Mouse (Mus musculus): Measurements from ENCODE around the gene Vmn1r126.
"Not testable (repeated sequence)": the region's sequence is repeated elsewhere in the genome, so short reads cannot be mapped to it uniquely, and the experiment has no call there.

Gene Vmn1r126

GRCm38 (mm10) chr7:21301367-21301766, at the start of gene Vmn1r126:
Gene Vmn1r126, minus strand, starts transcription at chr7:21301467.
- not testable (repeated sequence) for DNase-seq (ENCODE audit: low read depth in 1 of 2, low spot score in 2 of 2)

GRCm38 (mm10) chr7:21349073-21349472, 47.8 kb upstream of the Vmn1r126 start, which contains the start of gene Vmn1r128:
Gene Vmn1r128, plus strand, starts transcription at chr7:21349373.
- not testable (repeated sequence) for DNase-seq (ENCODE audit: low read depth in 1 of 2, low spot score in 2 of 2)

- not testable (repeated sequence) for DNase-seq (ENCODE audit: low read depth in 1 of 2, low spot score in 2 of 2)
Observed at GRCm38 (mm10) chr7:21319761-21320160, 18.5 kb upstream of the Vmn1r126 start, which contains the start of gene Vmn1r127. Gene Vmn1r127, minus strand, starts transcription at chr7:21319861.

- not testable (repeated sequence) for DNase-seq (ENCODE audit: low read depth in 1 of 2, low spot score in 2 of 2)
Observed at GRCm38 (mm10) chr7:21271879-21272278, 29.4 kb downstream of the Vmn1r126 start, which contains the start of gene Vmn1r125. Gene Vmn1r125, plus strand, starts transcription at chr7:21272179.

- DNase-seq (ENCODE audit: low read depth in 1 of 2, low spot score in 2 of 2), result not testable (repeated sequence)
Observed at GRCm38 (mm10) chr7:21260517-21260916, 40.8 kb downstream of the Vmn1r126 start, which contains the start of gene Vmn1r124. Gene Vmn1r124, minus strand, starts transcription at chr7:21260617.
